Mouse (Mus musculus) bone marrow macrophage, adult 2 months (primary cell): ENCODE results near the gene Agap1.

ENCODE experiments used
- CTCF ChIP-seq: IDR thresholded peaks from 2 replicates; pipeline ENCODE4 v1.5.1; 2012; ENCODE audit warnings: low read depth, mild to moderate bottlenecking, low read length, moderate library complexity
- POLR2A ChIP-seq: IDR thresholded peaks from 2 replicates; pipeline ENCODE4 v1.6.1; 2012; ENCODE audit warnings: mild to moderate bottlenecking, low read depth, low read length, borderline replicate concordance

DNA sequence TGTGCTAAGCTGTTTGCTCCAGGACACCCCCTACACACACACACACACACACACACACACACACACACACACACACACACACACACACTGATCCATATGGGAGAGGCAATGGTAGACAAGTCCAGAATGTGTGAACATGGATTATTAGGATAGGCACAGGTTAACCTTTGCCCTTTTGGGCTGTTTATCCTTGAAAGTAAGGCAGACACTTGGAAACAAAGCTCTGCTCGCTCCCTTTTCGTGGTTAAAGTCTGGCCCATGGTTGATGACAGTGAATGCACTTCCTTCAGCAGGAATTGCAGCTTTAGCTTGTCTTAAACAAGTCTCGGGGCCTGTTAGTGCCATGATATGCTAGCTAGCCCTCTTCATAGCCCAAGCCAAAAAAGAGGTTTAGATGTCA is 372.4 kb downstream of the Agap1 start:
- no peak for TF ChIP-seq CTCF
- no peak for TF ChIP-seq POLR2A
